Mouse (Mus musculus) spleen, adult 2 months (tissue): Measurements from ENCODE around the gene Cngb1.

ENCODE experiments used
- CTCF ChIP-seq: fragments of 200-500 bp; IDR thresholded peaks from 2 replicates; pipeline ENCODE4 v1.5.1; 2011; ENCODE audit warnings: mild to moderate bottlenecking, inconsistent platforms; ENCODE audit not compliant: insufficient read depth, insufficient read length, insufficient replicate concordance; ENCODE audit errors: extremely low read depth
- POLR2A ChIP-seq: fragments of 200-500 bp; IDR thresholded peaks from 2 replicates; pipeline ENCODE4 v1.6.1; 2011; ENCODE audit warnings: low read depth, low read length, inconsistent platforms

- TF ChIP-seq CTCF (peak; percentile 76; the same call in 1 of the 2 replicates), POLR2A (no peak)
Measured at GRCm38 (mm10) chr8:95235683-95236082, 70.7 kb downstream of the Cngb1 start.
